Mouse (Mus musculus) Patski (cell line): ENCODE results near the gene N4bp3. TPM values are rescaled to one million over a fixed set of nuclear protein-coding genes. Genes with fewer than 3 reads are reported as not detected.
"Not testable (repeated sequence)": the region's sequence is repeated elsewhere in the genome, so short reads cannot be mapped to it uniquely, and the experiment has no call there.

Experiments used
- ATAC-seq: fragments of 100-300 bp; one replicate; pipeline ENCODE4 v1.8.0; 2021
- CTCF ChIA-PET: fragments of 350-600 bp; sonication (Branson Sonifier 250); formaldehyde crosslinking; loops from one replicate; lab custom pipeline; 2022; ENCODE audit warnings: inconsistent platforms; lab: Charles Lee
- POLR2A ChIA-PET: fragments of 350-600 bp; sonication (Branson Sonifier 250); formaldehyde crosslinking; loops from one replicate; lab custom pipeline; 2022; ENCODE audit warnings: antibody characterized with exemption, inconsistent platforms; lab: Charles Lee
- DNase-seq: peaks from one replicate; pipeline ENCODE4 v3.0.0-alpha.2; 2011; ENCODE audit warnings: low read depth, low spot score
- H3K27me3 ChIP-seq: fragments of 371-371 bp; one replicate; pipeline ENCODE4 v1.5.1; 2021
- CTCF ChIP-seq: fragments of 100-300 bp; IDR thresholded peaks from one replicate; pipeline ENCODE4 v1.5.1; 2021
- in situ Hi-C: fragments of 300-500 bp; cut with MboI; formaldehyde crosslinking; loops from 3 replicates; pipeline ENCODE4 v1.11.1; 2018; ENCODE audit warnings: low pct_unique_long_range_greater_than_20kb, mixed read lengths
- polyA plus RNA-seq: library from polyadenylated mRNA; unstranded; gene quantifications from one replicate; pipeline ENCODE4 v1.2.3, GENCODE M21; 2021

Gene N4bp3
- polyA plus RNA-seq, 1 experiment from 2014 or later, result 25.0 TPM

GRCm38 (mm10) chr11:51620084-51620483 lies 30.6 kb downstream of the N4bp3 start:
- POLR2A ChIA-PET, result no interaction called here
- CTCF ChIA-PET, result interaction anchor here (7.7 kb wide), 1 partner anchor 61 kb away, joined by 61 read pairs; no protein-coding TSS in a partner anchor
- no peak for DNase-seq
- TF ChIP-seq CTCF, result no peak
- in situ Hi-C loops, result no loop called here
- ATAC-seq, result no peak
- no peaks in the 10 kb centered on the region for H3K27me3 ChIP-seq

- ChIA-PET CTCF (interaction anchor here (1.0 to 7.7 kb wide), 3 partner anchors 10 to 62 kb away, joined by 3 to 61 read pairs (median 3); no protein-coding TSS in a partner anchor), POLR2A (no interaction called here)
- in situ Hi-C loops, result loop anchor here (5.0 kb wide), 2 partner anchors 63 to 168 kb away; no protein-coding TSS in a partner anchor
- ATAC-seq (peak; percentile 78), DNase-seq (no peak)
- no peak for TF ChIP-seq CTCF
- no peaks in the 10 kb centered on the region for H3K27me3 ChIP-seq
Measured at GRCm38 (mm10) chr11:51619409-51620060, 31.1 kb downstream of the N4bp3 start, which contains the start of gene Nhp2. Nhp2 (plus strand) TSS chr11:51619735.

GRCm38 (mm10) chr11:51618894-51619408 lies 31.7 kb downstream of the N4bp3 start:
- ChIA-PET CTCF (interaction anchor here (1.0 to 7.7 kb wide), 4 partner anchors 10 to 69 kb away, joined by 3 to 61 read pairs (median 18); partner anchors contain the start of gene 0610009B22Rik), POLR2A (interaction anchor here (1.6 kb wide), 1 partner anchor 70 kb away, joined by 4 read pairs; the partner anchor contains the start of gene 0610009B22Rik)
- ATAC-seq (no peak), DNase-seq (no peak)
- no peak for TF ChIP-seq CTCF
- in situ Hi-C loops, result loop anchor here (5.0 kb wide), 2 partner anchors 63 to 168 kb away; no protein-coding TSS in a partner anchor
- no peaks in the 10 kb centered on the region for H3K27me3 ChIP-seq

GRCm38 (mm10) chr11:51617693-51618092 lies 32.9 kb downstream of the N4bp3 start:
- ATAC-seq (no peak), DNase-seq (no peak)
- H3K27me3 ChIP-seq, result no peaks in the 10 kb centered on the region
- CTCF ChIA-PET, result interaction anchor here (1.1 to 7.7 kb wide), 7 partner anchors 11 to 161 kb away, joined by 3 to 61 read pairs (median 7); partner anchors contain the start of genes 0610009B22Rik and Hnrnpab
- POLR2A ChIA-PET, result interaction anchor here (1.2 to 1.6 kb wide), 2 partner anchors 71 to 149 kb away, joined by 3 to 4 read pairs; partner anchors contain the start of gene 0610009B22Rik
- TF ChIP-seq CTCF, result no peak
- in situ Hi-C loops, result loop anchor here (5.0 kb wide), 2 partner anchors 65 to 170 kb away; no protein-coding TSS in a partner anchor

GRCm38 (mm10) chr11:51616113-51616512 lies 34.5 kb downstream of the N4bp3 start:
- CTCF ChIA-PET, result interaction anchor here (1.5 to 7.7 kb wide), 4 partner anchors 10 to 72 kb away, joined by 3 to 61 read pairs (median 20); partner anchors contain the start of genes 0610009B22Rik and Hnrnpab
- DNase-seq, ATAC-seq, H3K27me3 ChIP-seq: not testable (repeated sequence)
- in situ Hi-C loops, result loop anchor here (5.0 kb wide), 2 partner anchors 66 to 171 kb away; no protein-coding TSS in a partner anchor
- POLR2A ChIA-PET, result interaction anchor here (0.6 to 2.3 kb wide), 6 partner anchors 9 to 1415 kb away, joined by 3 to 9 read pairs (median 4); partner anchors contain the start of gene Hnrnpab

GRCm38 (mm10) chr11:51615601-51616000 lies 35.0 kb downstream of the N4bp3 start:
- ChIA-PET POLR2A (interaction anchor here (0.6 to 2.3 kb wide), 5 partner anchors 9 to 137 kb away, joined by 3 to 9 read pairs (median 4); partner anchors contain the start of gene Hnrnpab), CTCF (interaction anchor here (0.7 to 7.7 kb wide), 6 partner anchors 9 to 72 kb away, joined by 3 to 61 read pairs (median 5); partner anchors contain the start of genes 0610009B22Rik and Hnrnpab)
- no peak for TF ChIP-seq CTCF
- DNase-seq (no peak), ATAC-seq (peak; percentile 81)
- H3K27me3 ChIP-seq, result no peaks in the 10 kb centered on the region
- in situ Hi-C loops, result loop anchor here (5.0 kb wide), 2 partner anchors 67 to 172 kb away; no protein-coding TSS in a partner anchor

- ATAC-seq (no peak), DNase-seq (no peak)
- ChIA-PET CTCF (interaction anchor here (0.7 to 7.7 kb wide), 4 partner anchors 8 to 73 kb away, joined by 3 to 61 read pairs (median 18); partner anchors contain the start of genes 0610009B22Rik and Hnrnpab), POLR2A (interaction anchor here (0.5 to 2.3 kb wide), 3 partner anchors 8 to 156 kb away, joined by 3 to 9 read pairs (median 5); partner anchors contain the start of gene Hnrnpab)
- H3K27me3 ChIP-seq, result no peaks in the 10 kb centered on the region
- no peak for TF ChIP-seq CTCF
- in situ Hi-C loops, result loop anchor here (5.0 kb wide), 2 partner anchors 67 to 172 kb away; no protein-coding TSS in a partner anchor
Measured at GRCm38 (mm10) chr11:51615129-51615528, 35.5 kb downstream of the N4bp3 start.

- ChIA-PET POLR2A (interaction anchor here (2.3 kb wide), 1 partner anchor 7 kb away, joined by 9 read pairs; the partner anchor contains the start of gene Hnrnpab), CTCF (interaction anchor here (7.7 kb wide), 1 partner anchor 67 kb away, joined by 61 read pairs; no protein-coding TSS in a partner anchor)
- ATAC-seq (no peak), DNase-seq (no peak)
- no peaks in the 10 kb centered on the region for H3K27me3 ChIP-seq
- in situ Hi-C loops, result no loop called here
- no peak for TF ChIP-seq CTCF
Measured at GRCm38 (mm10) chr11:51614256-51614655, 36.4 kb downstream of the N4bp3 start.

GRCm38 (mm10) chr11:51609940-51610339 lies 40.7 kb downstream of the N4bp3 start:
- DNase-seq, ATAC-seq, CTCF ChIA-PET, in situ Hi-C loops, POLR2A ChIA-PET, H3K27me3 ChIP-seq: not testable (repeated sequence)
